Mouse (Mus musculus) forebrain, embryonic 12.5 days (tissue): ENCODE measurements around the gene Pik3cb. TPM values are rescaled to one million over a fixed set of nuclear protein-coding genes. Genes with fewer than 3 reads are reported as not detected.
A peak's percentile ranks its signal among the peaks of the same experiment; 100 is the strongest.

ENCODE experiments used
- ATAC-seq: fragments of 200-750 bp; cut with Nextera tagmentation; 2 replicates; pipeline ENCODE4 v1.8.0; 2017; ENCODE audit warnings: moderate TSS enrichment; ENCODE audit not compliant: low FRiP score
- H3K27ac ChIP-seq: fragments of 300-500 bp; sonication (generic); 2 replicates; pipeline ENCODE4 v1.5.1; 2016; ENCODE audit warnings: mild to moderate bottlenecking
- H3K27me3 ChIP-seq: fragments of 300-500 bp; sonication (generic); 2 replicates; pipeline ENCODE4 v1.6.1; 2016; ENCODE audit warnings: mild to moderate bottlenecking
- H3K36me3 ChIP-seq: fragments of 300-500 bp; sonication (generic); replicated peaks from 2 replicates; pipeline ENCODE4 v1.6.1; 2016; ENCODE audit warnings: mild to moderate bottlenecking
- H3K4me1 ChIP-seq: fragments of 300-500 bp; sonication (generic); 2 replicates; pipeline ENCODE4 v1.6.1; 2016
- H3K4me2 ChIP-seq: fragments of 300-500 bp; sonication (generic); 2 replicates; pipeline ENCODE4 v1.6.1; 2016; ENCODE audit warnings: mild to moderate bottlenecking, moderate library complexity
- H3K4me3 ChIP-seq: fragments of 300-500 bp; sonication (generic); replicated peaks from 2 replicates; pipeline ENCODE4 v1.5.1; 2016; ENCODE audit warnings: mild to moderate bottlenecking
- H3K9ac ChIP-seq: fragments of 300-500 bp; sonication (generic); 2 replicates; pipeline ENCODE4 v1.6.1; 2016; ENCODE audit warnings: mild to moderate bottlenecking
- H3K9me3 ChIP-seq: fragments of 300-500 bp; sonication (generic); 2 replicates; pipeline ENCODE4 v1.6.1; 2016
- WGBS: fragments of 180-500 bp; shearing (Covaris S2); methylation state at CpG from one replicate; pipeline ENCODE4 v1.1.7; 2016; 5-methylcytosine and 5-hydroxymethylcytosine counted together
- polyA plus RNA-seq: library from polyadenylated mRNA; unstranded; fragments of >200 nt; fragmentation: Nextera tagmentation; extraction: Ambion mirVana; gene quantifications from 2 replicates; pipeline ENCODE4 v1.2.1, GENCODE M21; 2016

Gene Pik3cb
- polyA plus RNA-seq, 1 experiment from 2014 or later, result 3.5 TPM

DNA sequence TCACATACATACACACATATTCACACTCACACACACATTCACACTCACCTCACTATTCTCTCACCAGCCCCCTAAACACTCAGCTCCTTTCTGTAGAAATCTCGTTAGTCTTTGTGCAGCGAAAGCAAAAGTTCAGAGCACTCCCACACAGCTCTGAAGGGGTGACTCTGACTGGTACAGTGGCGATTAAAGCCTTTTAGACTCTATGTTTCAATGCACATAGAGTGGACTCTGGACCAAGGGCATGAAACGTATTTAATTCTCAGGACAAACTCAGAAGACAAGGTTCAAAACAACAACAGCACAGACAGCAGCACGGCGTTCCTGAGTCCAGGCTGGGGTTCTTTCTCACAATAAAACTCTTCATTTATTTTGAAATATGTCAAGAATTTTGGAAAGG, 122.7 kb downstream of the Pik3cb start:
- Histone ChIP-seq H3K36me3 (no peaks in the 10 kb centered on the region), H3K4me3 (no peak overlapping the region), H3K27me3 (no peaks in the 10 kb centered on the region), H3K27ac (no peak overlapping the region), H3K4me1 (no peaks in the 10 kb centered on the region), H3K4me2 (no peak overlapping the region), H3K9ac (no peak overlapping the region), H3K9me3 (no peaks in the 10 kb centered on the region)
- ATAC-seq, result no peak
- WGBS, result 73% methylated on average over 6 of the region's 6 CpGs

DNA sequence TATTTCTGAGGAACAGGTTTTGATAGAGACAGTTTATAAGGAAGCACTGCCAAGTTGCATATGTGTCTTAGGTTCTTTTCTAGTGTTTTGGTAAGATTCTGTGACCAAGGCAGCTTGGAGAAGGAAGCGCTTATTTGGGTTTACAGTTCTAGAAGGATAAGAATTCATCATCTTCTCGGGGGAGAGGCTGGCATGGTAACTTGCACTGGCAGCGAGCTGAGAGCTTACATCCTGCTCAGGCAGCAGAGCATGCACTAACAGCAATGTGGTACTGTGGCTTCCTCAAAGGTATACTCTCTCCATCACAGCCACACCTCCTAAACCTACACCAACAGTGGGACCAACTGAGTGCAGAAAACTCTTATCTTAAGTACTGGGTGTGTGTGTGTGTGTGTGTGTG, 123.7 kb downstream of the Pik3cb start:
- WGBS, result 82% methylated on average over 3 of the region's 3 CpGs
- Histone ChIP-seq H3K4me3 (no peak overlapping the region), H3K9ac (no peak overlapping the region), H3K27me3 (no peaks in the 10 kb centered on the region), H3K4me1 (no peaks in the 10 kb centered on the region), H3K27ac (no peak overlapping the region), H3K36me3 (no peaks in the 10 kb centered on the region), H3K4me2 (no peak overlapping the region), H3K9me3 (no peaks in the 10 kb centered on the region)
- no peak for ATAC-seq

DNA sequence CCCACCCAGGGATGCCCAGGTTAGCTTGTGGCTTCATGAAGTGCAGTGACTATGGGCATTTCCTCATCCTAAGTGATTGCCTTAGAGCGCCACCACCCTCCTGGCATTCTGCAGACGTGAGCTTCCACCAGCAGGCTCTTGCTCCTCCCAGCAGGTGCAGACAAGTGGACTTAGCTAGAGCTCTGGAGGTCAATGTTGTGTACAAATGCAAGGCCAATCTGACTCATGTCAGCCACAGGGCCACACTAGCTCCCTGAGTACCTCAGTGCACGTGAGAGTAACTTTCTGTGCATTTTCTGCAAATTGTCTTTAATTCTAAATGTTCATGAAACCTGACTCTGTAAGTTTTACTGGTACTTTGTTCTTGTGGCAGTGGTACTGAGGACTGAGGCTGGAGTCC, 124.1 kb downstream of the Pik3cb start:
- no peak for ATAC-seq
- H3K4me1 ChIP-seq, result no peaks in the 10 kb centered on the region
- no peak overlapping the region for H3K4me3 ChIP-seq
- 77% methylated on average over 3 of the region's 3 CpGs for WGBS
- no peaks in the 10 kb centered on the region for H3K27me3 ChIP-seq
- H3K9me3 ChIP-seq, result no peaks in the 10 kb centered on the region
- no peak overlapping the region for H3K27ac ChIP-seq
- H3K4me2 ChIP-seq, result no peak overlapping the region
- no peak overlapping the region for H3K9ac ChIP-seq
- no peaks in the 10 kb centered on the region for H3K36me3 ChIP-seq

DNA sequence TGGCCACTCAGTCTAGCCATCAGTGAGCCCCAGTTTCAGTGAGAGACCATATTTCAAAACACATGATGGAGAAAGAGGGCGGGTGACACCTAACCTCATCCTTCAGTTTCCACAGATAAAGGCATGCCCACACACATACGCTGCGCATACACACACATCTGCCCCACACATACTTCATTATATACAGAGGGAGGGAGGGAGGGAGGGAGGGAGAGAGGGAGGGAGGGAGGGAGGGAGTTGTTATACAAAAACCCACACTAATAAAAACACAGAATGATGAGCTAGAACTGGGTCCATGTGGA, 130.6 kb downstream of the Pik3cb start:
- no peaks in the 10 kb centered on the region for H3K4me1 ChIP-seq
- H3K27me3 ChIP-seq, result no peaks in the 10 kb centered on the region
- H3K4me3 ChIP-seq, result no peak overlapping the region
- ATAC-seq, result no peak
- H3K36me3 ChIP-seq, result peaks cover 4% of the 10 kb centered on the region
- WGBS, result 85% methylated on average over 3 of the region's 3 CpGs
- H3K27ac ChIP-seq, result no peak overlapping the region
- no peak overlapping the region for H3K4me2 ChIP-seq
- H3K9me3 ChIP-seq, result no peaks in the 10 kb centered on the region
- H3K9ac ChIP-seq, result no peak overlapping the region

DNA sequence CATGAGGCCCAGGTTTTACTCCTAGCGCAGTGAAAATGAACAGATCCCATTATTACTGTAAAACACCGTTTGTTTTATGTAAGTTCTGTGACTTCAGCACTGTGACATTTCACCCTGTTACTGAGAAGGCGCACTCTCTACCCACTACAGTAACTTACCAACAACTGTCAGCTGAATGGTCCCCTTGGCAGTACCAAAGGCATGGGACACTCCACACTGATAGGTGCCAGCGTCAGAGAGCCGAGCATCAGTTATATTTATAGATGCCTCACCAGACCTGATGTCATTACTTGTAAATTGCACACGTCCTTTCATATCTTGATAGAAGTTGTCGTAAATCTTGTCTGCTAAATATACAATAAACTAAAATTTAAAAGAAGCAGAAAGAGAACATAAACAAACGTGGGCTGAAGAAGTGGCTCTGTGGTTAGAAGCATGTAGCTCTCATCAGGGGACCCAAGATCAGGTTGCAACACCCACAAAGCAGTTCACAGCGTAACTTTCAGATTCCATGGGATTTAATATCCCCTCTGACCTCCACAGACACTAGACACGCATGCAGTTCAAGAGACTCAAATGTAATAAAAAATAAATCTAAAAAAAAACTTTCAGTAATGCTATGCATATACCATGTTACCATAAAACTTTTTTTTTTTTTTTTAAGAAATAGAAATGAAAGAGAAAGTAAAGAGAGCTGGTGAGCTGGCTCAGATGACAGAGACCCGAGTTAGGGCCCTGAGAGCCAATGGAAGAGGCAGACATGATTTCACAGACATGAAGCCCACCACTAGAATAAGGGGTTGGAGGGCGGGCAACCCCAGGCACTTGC, 131.1 kb downstream of the Pik3cb start:
- H3K36me3 ChIP-seq, result peaks cover 4% of the 10 kb centered on the region
- H3K9ac ChIP-seq, result no peak overlapping the region
- H3K9me3 ChIP-seq, result no peaks in the 10 kb centered on the region
- H3K27me3 ChIP-seq, result no peaks in the 10 kb centered on the region
- WGBS, result 88% methylated on average over 12 of the region's 12 CpGs
- no peak overlapping the region for H3K4me2 ChIP-seq
- no peak for ATAC-seq
- no peak overlapping the region for H3K27ac ChIP-seq
- H3K4me3 ChIP-seq, result no peak overlapping the region
- no peaks in the 10 kb centered on the region for H3K4me1 ChIP-seq

DNA sequence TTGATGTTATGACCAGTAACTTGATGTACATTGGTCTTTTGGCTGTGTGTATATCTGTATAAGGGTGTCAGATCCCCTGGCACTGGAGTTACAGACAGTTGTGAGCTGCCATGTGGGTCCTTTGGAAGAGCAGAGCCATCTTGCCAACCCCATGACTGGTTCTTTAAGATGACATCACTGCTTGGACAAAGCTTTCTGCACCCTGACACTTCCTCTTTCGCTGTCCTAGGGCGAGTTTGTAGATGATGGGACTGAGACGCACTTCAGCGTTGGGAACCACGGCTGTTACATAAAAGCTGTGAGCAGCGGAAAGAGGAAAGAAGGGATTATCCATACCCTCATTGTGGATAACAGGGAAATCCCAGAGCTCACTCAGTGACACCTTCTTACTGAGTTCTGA, 139.1 kb downstream of the Pik3cb start:
- Histone ChIP-seq H3K4me2 (no peak overlapping the region), H3K9me3 (no peaks in the 10 kb centered on the region), H3K4me3 (no peak overlapping the region), H3K27ac (no peak overlapping the region), H3K9ac (no peak overlapping the region), H3K4me1 (no peaks in the 10 kb centered on the region), H3K27me3 (no peaks in the 10 kb centered on the region), H3K36me3 (peaks cover 28% of the 10 kb centered on the region)
- ATAC-seq, result no peak
- WGBS, result 94% methylated on average over 6 of the region's 6 CpGs

DNA sequence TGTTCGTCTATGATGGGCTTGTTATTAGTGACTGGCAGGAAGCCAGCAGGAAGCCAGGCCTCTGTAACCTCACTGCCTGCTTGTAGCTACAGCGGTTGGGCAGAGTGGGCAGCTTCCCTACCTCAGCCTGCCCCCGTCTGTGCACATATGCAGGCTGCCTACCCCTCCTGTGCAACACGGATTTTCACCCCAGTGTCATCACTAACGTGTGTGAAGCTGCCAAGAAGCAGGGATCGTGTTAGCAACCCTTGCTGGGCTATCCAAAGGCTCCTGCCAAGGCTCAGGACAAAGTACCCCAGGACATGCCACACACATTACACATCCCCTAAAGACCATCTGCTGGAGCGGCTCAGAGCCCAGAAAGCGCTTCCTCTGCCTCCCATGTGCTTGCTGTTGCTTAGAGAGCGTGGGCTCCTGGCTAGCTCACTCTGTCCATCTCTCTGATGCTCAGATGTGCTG, 140.5 kb downstream of the Pik3cb start:
- no peaks in the 10 kb centered on the region for H3K27me3 ChIP-seq
- no peaks in the 10 kb centered on the region for H3K9me3 ChIP-seq
- 90% methylated on average over 9 of the region's 9 CpGs for WGBS
- no peak overlapping the region for H3K9ac ChIP-seq
- no peak overlapping the region for H3K4me3 ChIP-seq
- no peak overlapping the region for H3K27ac ChIP-seq
- H3K4me1 ChIP-seq, result no peaks in the 10 kb centered on the region
- H3K36me3 ChIP-seq, result peaks cover 24% of the 10 kb centered on the region
- no peak overlapping the region for H3K4me2 ChIP-seq
- ATAC-seq, result no peak

DNA sequence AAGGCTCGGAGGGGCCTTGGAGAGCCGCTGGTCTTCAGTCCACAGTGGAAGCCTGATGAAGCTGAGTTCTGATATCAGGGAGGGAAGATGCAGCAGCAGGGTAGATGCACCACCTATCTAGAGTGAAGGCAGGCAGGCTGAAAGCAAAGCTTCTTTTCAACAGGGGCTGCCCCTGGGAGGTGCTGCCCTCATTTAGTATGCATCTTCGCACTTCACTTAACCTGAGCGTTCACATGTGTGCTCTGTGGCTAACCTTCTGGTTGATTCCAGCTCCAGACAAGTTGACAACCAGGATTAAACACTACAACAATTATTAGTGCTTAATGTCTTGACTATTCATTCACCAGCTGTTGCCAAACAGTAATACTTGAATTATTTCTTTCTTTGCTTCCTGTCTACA, 146.3 kb downstream of the Pik3cb start:
- Histone ChIP-seq H3K4me3 (no peak overlapping the region), H3K9ac (no peak overlapping the region), H3K27ac (no peak overlapping the region), H3K36me3 (peaks cover 19% of the 10 kb centered on the region; the same call in 1 of the 2 replicates), H3K4me2 (no peak overlapping the region), H3K9me3 (no peaks in the 10 kb centered on the region), H3K27me3 (no peaks in the 10 kb centered on the region), H3K4me1 (no peaks in the 10 kb centered on the region)
- ATAC-seq, result no peak
- WGBS, result 94% methylated on average over 4 of the region's 4 CpGs

DNA sequence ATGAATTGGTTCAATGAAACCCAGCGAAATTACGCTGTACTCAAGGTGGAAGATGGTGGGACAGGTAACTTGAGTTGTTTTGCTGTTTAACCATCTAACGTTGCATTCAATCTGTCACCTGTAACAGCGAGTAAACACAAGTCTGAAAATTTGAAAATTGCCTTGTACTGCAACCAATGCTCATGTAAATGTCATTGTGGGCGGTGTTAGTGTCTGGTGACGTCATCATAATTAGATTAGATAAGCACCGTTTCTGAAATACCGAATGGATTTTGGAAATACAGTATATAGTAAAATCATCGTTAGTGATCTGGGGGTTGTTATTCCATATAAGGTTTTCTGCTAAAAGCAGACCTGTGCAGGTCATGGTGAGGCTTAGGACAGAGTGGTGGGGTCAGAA, 153.3 kb downstream of the Pik3cb start:
- peak overlapping the region; percentile 74; the same call in 1 of the 2 replicates for H3K9ac ChIP-seq
- peak overlapping the region; percentile 89 for H3K4me2 ChIP-seq
- no peak for ATAC-seq
- peaks cover 12% of the 10 kb centered on the region for H3K4me1 ChIP-seq
- H3K27me3 ChIP-seq, result peaks cover 19% of the 10 kb centered on the region
- no peak overlapping the region for H3K27ac ChIP-seq
- H3K4me3 ChIP-seq, result peak overlapping the region; percentile 84
- no peaks in the 10 kb centered on the region for H3K36me3 ChIP-seq
- H3K9me3 ChIP-seq, result no peaks in the 10 kb centered on the region
- WGBS, result 57% methylated on average over 9 of the region's 9 CpGs

Other genes starting within 250 kb of the Pik3cb start
- gene 7420426K07Rik, start 237.5 kb downstream of the Pik3cb start, polyA plus RNA-seq, result not detected in 2 replicates
- 1.5 and 2.2 TPM in 2 replicates for gene Foxl2, start 185.3 kb downstream of the Pik3cb start, polyA plus RNA-seq
- gene Faim, start 154.2 kb downstream of the Pik3cb start, polyA plus RNA-seq, result 85.7 and 87.5 TPM in 2 replicates
- not detected in 2 replicates for gene Gm1123, start 104.9 kb downstream of the Pik3cb start, polyA plus RNA-seq
- not detected in 2 replicates for gene Faiml, start 96.6 kb upstream of the Pik3cb start, polyA plus RNA-seq
- 64.1 and 68.2 TPM in 2 replicates for gene Cep70, start 102.7 kb upstream of the Pik3cb start, polyA plus RNA-seq
- gene Esyt3, start 217.9 kb upstream of the Pik3cb start, polyA plus RNA-seq, result 0.22 and 0.26 TPM in 2 replicates